Mouse (Mus musculus) liver, embryonic 15.5 days (tissue): ENCODE measurements around the gene Gtf3c2. TPM values are rescaled to one million over a fixed set of nuclear protein-coding genes. Genes with fewer than 3 reads are reported as not detected.

Source experiments
- ATAC-seq: fragments of 200-750 bp; cut with Nextera tagmentation; 2 replicates; pipeline ENCODE4 v1.8.0; 2017; ENCODE audit warnings: moderate number of reproducible peaks, mild to moderate bottlenecking, moderate library complexity; ENCODE audit not compliant: insufficient read depth
- H3K27ac ChIP-seq: fragments of 300-500 bp; sonication (generic); replicated peaks from 2 replicates; pipeline ENCODE4 v1.5.1; 2015; ENCODE audit warnings: mild to moderate bottlenecking, inconsistent platforms
- H3K27me3 ChIP-seq: fragments of 300-500 bp; sonication (generic); 2 replicates; pipeline ENCODE4 v1.6.1; 2015; ENCODE audit warnings: mild to moderate bottlenecking, inconsistent platforms
- H3K36me3 ChIP-seq: fragments of 300-500 bp; sonication (generic); replicated peaks from 2 replicates; pipeline ENCODE4 v1.6.1; 2015; ENCODE audit warnings: moderate library complexity, mild to moderate bottlenecking, inconsistent platforms
- H3K4me1 ChIP-seq: fragments of 300-500 bp; sonication (generic); replicated peaks from 2 replicates; pipeline ENCODE4 v1.6.1; 2015; ENCODE audit warnings: inconsistent platforms
- H3K4me2 ChIP-seq: fragments of 300-500 bp; sonication (generic); 2 replicates; pipeline ENCODE4 v1.6.1; 2015; ENCODE audit warnings: moderate library complexity, mild to moderate bottlenecking, inconsistent platforms
- H3K4me3 ChIP-seq: fragments of 300-500 bp; sonication (generic); replicated peaks from 2 replicates; pipeline ENCODE4 v1.5.1; 2015; ENCODE audit warnings: mild to moderate bottlenecking, inconsistent platforms
- H3K9ac ChIP-seq: fragments of 300-500 bp; sonication (generic); 2 replicates; pipeline ENCODE4 v1.6.1; 2015; ENCODE audit warnings: moderate library complexity, mild to moderate bottlenecking, inconsistent platforms
- H3K9me3 ChIP-seq: fragments of 300-500 bp; sonication (generic); replicated peaks from 2 replicates; pipeline ENCODE4 v1.6.1; 2016; ENCODE audit warnings: inconsistent platforms
- WGBS: fragments of 180-500 bp; shearing (Covaris S2); methylation state at CpG from one replicate; pipeline ENCODE4 v1.1.7; 2015; ENCODE audit warnings: mixed read lengths; ENCODE audit not compliant: insufficient replicate concordance; 5-methylcytosine and 5-hydroxymethylcytosine counted together
- polyA plus RNA-seq: library from polyadenylated mRNA; unstranded; fragments of >200 nt; fragmentation: Nextera tagmentation; extraction: Ambion mirVana; gene quantifications from 2 replicates; pipeline ENCODE4 v1.2.1, GENCODE M21; 2015

Gene Gtf3c2
- polyA plus RNA-seq, 1 experiment from 2014 or later: 28.8 TPM

- Histone ChIP-seq H3K27me3 (no peaks in the 10 kb centered on the region), H3K4me3 (no peak overlapping the region), H3K9me3 (no peaks in the 10 kb centered on the region), H3K4me2 (no peak overlapping the region), H3K4me1 (peaks cover 35% of the 10 kb centered on the region), H3K36me3 (peaks cover 65% of the 10 kb centered on the region), H3K9ac (no peak overlapping the region), H3K27ac (no peak overlapping the region)
- ATAC-seq: no peak
- 91% methylated on average over 12 of the region's 12 CpGs for WGBS
Observed at GRCm38 (mm10) chr5:31197072-31197471, 17.1 kb upstream of the Gtf3c2 start.

- Histone ChIP-seq H3K9me3 (no peaks in the 10 kb centered on the region), H3K27ac (no peak overlapping the region), H3K4me2 (no peak overlapping the region), H3K36me3 (peaks cover 66% of the 10 kb centered on the region), H3K4me3 (no peak overlapping the region), H3K9ac (no peak overlapping the region), H3K4me1 (peaks cover 38% of the 10 kb centered on the region), H3K27me3 (no peaks in the 10 kb centered on the region)
- 85% methylated on average over 10 of the region's 10 CpGs for WGBS
- ATAC-seq: no peak
Observed at GRCm38 (mm10) chr5:31196207-31196606, 16.3 kb upstream of the Gtf3c2 start.

GRCm38 (mm10) chr5:31195671-31196070 lies 15.7 kb upstream of the Gtf3c2 start:
- H3K27me3 ChIP-seq: no peaks in the 10 kb centered on the region
- H3K9me3 ChIP-seq: no peaks in the 10 kb centered on the region
- WGBS: 79% methylated on average over 4 of the region's 4 CpGs
- H3K4me1 ChIP-seq: peaks cover 35% of the 10 kb centered on the region
- no peak for ATAC-seq
- no peak overlapping the region for H3K4me2 ChIP-seq
- no peak overlapping the region for H3K27ac ChIP-seq
- H3K36me3 ChIP-seq: peaks cover 71% of the 10 kb centered on the region
- H3K9ac ChIP-seq: no peak overlapping the region
- H3K4me3 ChIP-seq: no peak overlapping the region

- H3K4me3 ChIP-seq: peak overlapping the region; percentile 84
- H3K4me2 ChIP-seq: peak overlapping the region; percentile 79
- ATAC-seq: no peak
- H3K9me3 ChIP-seq: no peaks in the 10 kb centered on the region
- 0 out of 2 replicates have a peak overlapping the region, but pooled peaks have one; percentile 91 for H3K27ac ChIP-seq
- 83% methylated on average over 16 of the region's 16 CpGs for WGBS
- peaks cover 30% of the 10 kb centered on the region for H3K4me1 ChIP-seq
- H3K36me3 ChIP-seq: peaks cover 71% of the 10 kb centered on the region
- H3K9ac ChIP-seq: peak overlapping the region; percentile 85
- H3K27me3 ChIP-seq: no peaks in the 10 kb centered on the region
Observed at GRCm38 (mm10) chr5:31194486-31195485, 14.8 kb upstream of the Gtf3c2 start.

GRCm38 (mm10) chr5:31193631-31194281 lies 13.8 kb upstream of the Gtf3c2 start:
- Histone ChIP-seq H3K27ac (peak overlapping the region; percentile 91), H3K4me3 (peak overlapping the region; percentile 84), H3K4me1 (peaks cover 30% of the 10 kb centered on the region), H3K36me3 (peaks cover 70% of the 10 kb centered on the region), H3K4me2 (peak overlapping the region; percentile 79), H3K27me3 (no peaks in the 10 kb centered on the region), H3K9ac (peak overlapping the region; percentile 85), H3K9me3 (no peaks in the 10 kb centered on the region)
- 5% methylated on average over 25 of the region's 25 CpGs for WGBS
- ATAC-seq: no peak

- Histone ChIP-seq H3K4me2 (peak within 1 kb of the TSS; percentile 79), H3K27me3 (no peaks in the 10 kb centered on the region), H3K9ac (peak within 1 kb of the TSS; percentile 85), H3K27ac (peak within 1 kb of the TSS; percentile 91), H3K36me3 (peaks cover 70% of the 10 kb centered on the region), H3K4me1 (peaks cover 26% of the 10 kb centered on the region), H3K9me3 (no peaks in the 10 kb centered on the region), H3K4me3 (peak within 1 kb of the TSS; percentile 84)
- peak; percentile 95 for ATAC-seq
- WGBS: under 1% methylated on average over 48 of the region's 48 CpGs
Observed at GRCm38 (mm10) chr5:31192939-31193630, 13.1 kb upstream of the Gtf3c2 start, which contains the start of the genes Snx17 and Eif2b4. Gene Snx17 (plus strand): TSS chr5:31193227. Gene Eif2b4 (minus strand): TSS chr5:31193430.

DNA sequence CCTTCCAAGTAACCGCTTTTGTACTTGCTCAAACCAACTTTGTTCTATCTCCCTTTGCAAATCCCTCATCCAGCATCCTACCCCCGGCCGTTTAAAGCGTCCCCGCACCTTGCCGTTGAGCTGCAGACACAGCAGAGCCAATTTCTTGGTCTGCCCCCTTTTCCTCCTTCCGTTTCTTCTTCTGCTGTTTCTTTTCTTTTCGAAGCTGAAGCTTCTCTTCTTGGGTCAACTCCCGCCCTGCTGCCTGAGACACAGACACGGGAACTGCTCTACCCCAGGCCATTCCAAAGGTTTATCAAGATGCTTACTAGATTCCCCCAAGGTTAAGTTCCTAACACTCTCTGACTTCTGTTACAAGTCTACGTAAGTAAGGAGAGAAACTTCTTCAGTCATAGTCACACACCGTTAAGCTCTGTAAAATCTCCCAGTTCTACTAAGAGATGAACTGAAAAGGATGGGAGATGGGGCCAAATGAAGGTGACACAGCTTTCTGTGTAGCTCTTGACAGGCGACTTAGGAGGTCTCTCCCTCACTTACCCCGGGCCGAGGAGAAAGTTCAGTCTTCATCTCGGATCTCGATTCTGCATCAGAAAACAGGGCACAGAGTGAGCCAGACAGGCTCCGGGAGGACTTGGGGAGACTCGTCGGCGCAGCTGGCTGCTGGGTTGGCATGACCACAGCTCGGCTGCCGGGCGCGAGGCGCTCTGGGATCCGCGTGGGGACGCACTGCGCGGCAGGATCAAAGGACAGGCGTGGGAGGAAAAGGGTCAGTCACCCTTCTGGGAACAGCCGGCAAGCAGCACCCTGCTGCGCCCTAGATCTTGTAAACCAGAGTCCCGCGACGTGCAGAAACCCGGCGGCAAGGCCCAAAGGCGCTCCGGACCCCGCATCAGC lies 12.3 kb upstream of the Gtf3c2 start:
- no peaks in the 10 kb centered on the region for H3K9me3 ChIP-seq
- H3K27me3 ChIP-seq: no peaks in the 10 kb centered on the region
- H3K4me1 ChIP-seq: peaks cover 24% of the 10 kb centered on the region

DNA sequence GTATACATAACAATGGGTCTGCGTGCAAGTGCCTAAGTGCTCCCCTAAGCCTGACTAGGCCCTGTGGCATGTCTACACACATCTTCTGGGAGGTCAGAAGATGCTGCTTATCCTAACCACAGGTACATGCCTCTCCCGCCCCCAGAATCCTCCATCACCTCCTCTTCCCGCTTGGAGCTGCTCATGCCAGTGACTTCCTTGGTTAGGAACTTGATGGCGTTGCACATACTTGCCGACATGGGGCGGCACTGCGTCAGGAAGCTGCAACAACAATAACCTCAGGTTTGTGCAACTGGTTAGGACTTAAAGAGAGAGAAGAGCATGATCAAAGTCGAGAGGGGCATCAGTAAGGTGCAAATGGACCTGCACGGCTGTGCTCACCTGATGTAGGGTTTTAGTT lies 10.3 kb upstream of the Gtf3c2 start:
- Histone ChIP-seq H3K4me3 (no peak overlapping the region), H3K27ac (no peak overlapping the region), H3K27me3 (no peaks in the 10 kb centered on the region), H3K4me2 (no peak overlapping the region), H3K4me1 (peaks cover 27% of the 10 kb centered on the region), H3K36me3 (peaks cover 58% of the 10 kb centered on the region), H3K9ac (no peak overlapping the region), H3K9me3 (no peaks in the 10 kb centered on the region)
- no peak for ATAC-seq
- 83% methylated on average over 9 of the region's 9 CpGs for WGBS

More for the DNA sequence above, 12.3 kb upstream of the Gtf3c2 start:
- peak; percentile 47 for ATAC-seq
- Histone ChIP-seq H3K4me2 (peak overlapping the region; percentile 79), H3K27ac (peak overlapping the region; percentile 91), H3K9ac (peak overlapping the region; percentile 82), H3K36me3 (peaks cover 70% of the 10 kb centered on the region), H3K4me3 (peak overlapping the region; percentile 84)
- WGBS: 10% methylated on average over 42 of the region's 42 CpGs

GRCm38 (mm10) chr5:31188223-31188840 lies 8.4 kb upstream of the Gtf3c2 start:
- peaks cover 48% of the 10 kb centered on the region for H3K36me3 ChIP-seq
- 63% methylated on average over 4 of the region's 4 CpGs for WGBS
- ATAC-seq: no peak

GRCm38 (mm10) chr5:31183678-31184077 lies 3.7 kb upstream of the Gtf3c2 start:
- no peaks in the 10 kb centered on the region for H3K9me3 ChIP-seq
- H3K4me2 ChIP-seq: peak overlapping the region; percentile 33
- no peaks in the 10 kb centered on the region for H3K27me3 ChIP-seq
- peak overlapping the region; percentile 78 for H3K27ac ChIP-seq
- H3K36me3 ChIP-seq: peaks cover 25% of the 10 kb centered on the region
- ATAC-seq: peak; percentile 40
- peaks cover 45% of the 10 kb centered on the region for H3K4me1 ChIP-seq
- no peak overlapping the region for H3K4me3 ChIP-seq
- H3K9ac ChIP-seq: no peak overlapping the region
- 17% methylated on average over 4 of the region's 4 CpGs for WGBS

More at GRCm38 (mm10) chr5:31188223-31188840, 8.4 kb upstream of the Gtf3c2 start:
- Histone ChIP-seq H3K4me2 (no peak overlapping the region), H3K4me1 (peaks cover 31% of the 10 kb centered on the region), H3K9ac (no peak overlapping the region), H3K4me3 (no peak overlapping the region), H3K9me3 (no peaks in the 10 kb centered on the region), H3K27ac (no peak overlapping the region), H3K27me3 (no peaks in the 10 kb centered on the region)
